Mouse (Mus musculus) neural tube, embryonic 13.5 days (tissue): ENCODE results near the gene Hist1h3g. TPM values are rescaled to one million over a fixed set of nuclear protein-coding genes. Genes with fewer than 3 reads are reported as not detected.
"Not testable (repeated sequence)": the region's sequence is repeated elsewhere in the genome, so short reads cannot be mapped to it uniquely, and the experiment has no call there.

Experiments
- ATAC-seq: fragments of 200-750 bp; cut with Nextera tagmentation; 2 replicates; pipeline ENCODE4 v1.8.0; 2017; ENCODE audit warnings: low read depth, mild to moderate bottlenecking, moderate TSS enrichment, moderate library complexity
- H3K27ac ChIP-seq: fragments of 300-500 bp; sonication (generic); replicated peaks from 2 replicates; pipeline ENCODE4 v1.5.1; 2015; ENCODE audit warnings: moderate library complexity, mild to moderate bottlenecking, inconsistent platforms
- H3K27me3 ChIP-seq: fragments of 300-500 bp; sonication (generic); 2 replicates; pipeline ENCODE4 v1.6.1; 2015; ENCODE audit warnings: mild to moderate bottlenecking, inconsistent platforms
- H3K36me3 ChIP-seq: fragments of 300-500 bp; sonication (generic); 2 replicates; pipeline ENCODE4 v1.6.1; 2015; ENCODE audit warnings: mild to moderate bottlenecking, inconsistent platforms
- H3K4me1 ChIP-seq: fragments of 300-500 bp; sonication (generic); replicated peaks from 2 replicates; pipeline ENCODE4 v1.6.1; 2015; ENCODE audit warnings: inconsistent platforms
- H3K4me2 ChIP-seq: fragments of 300-500 bp; sonication (generic); 2 replicates; pipeline ENCODE4 v1.6.1; 2015; ENCODE audit warnings: inconsistent platforms, mild to moderate bottlenecking, moderate library complexity
- H3K4me3 ChIP-seq: fragments of 300-500 bp; sonication (generic); 2 replicates; pipeline ENCODE4 v1.5.1; 2015; ENCODE audit warnings: mild to moderate bottlenecking, inconsistent platforms
- H3K9ac ChIP-seq: fragments of 300-500 bp; sonication (generic); 2 replicates; pipeline ENCODE4 v1.6.1; 2015; ENCODE audit warnings: moderate library complexity, mild to moderate bottlenecking, inconsistent platforms
- H3K9me3 ChIP-seq: fragments of 300-500 bp; sonication (generic); 2 replicates; pipeline ENCODE4 v1.6.1; 2016; ENCODE audit warnings: inconsistent platforms
- WGBS: fragments of 180-500 bp; shearing (Covaris S2); methylation state at CpG from one replicate; pipeline ENCODE4 v1.1.7; 2015; 5-methylcytosine and 5-hydroxymethylcytosine counted together
- polyA plus RNA-seq: library from polyadenylated mRNA; unstranded; fragments of >200 nt; fragmentation: Nextera tagmentation; extraction: Ambion mirVana; gene quantifications from 2 replicates; pipeline ENCODE4 v1.2.1, GENCODE M21; 2015

Gene Hist1h3g
- polyA plus RNA-seq, 1 experiment from 2014 or later: 1.3 TPM

- H3K9me3 ChIP-seq: no peaks in the 10 kb centered on the region
- under 1% methylated on average over 20 of the region's 20 CpGs for WGBS
- no peak for ATAC-seq
- H3K4me2 ChIP-seq: peak overlapping the region; percentile 74
- peak overlapping the region; percentile 96 for H3K27ac ChIP-seq
- no peaks in the 10 kb centered on the region for H3K27me3 ChIP-seq
- H3K9ac ChIP-seq: peak overlapping the region; percentile 85
- H3K36me3 ChIP-seq: no peaks in the 10 kb centered on the region
- peak overlapping the region; percentile 59 for H3K4me3 ChIP-seq
- peaks cover 50% of the 10 kb centered on the region for H3K4me1 ChIP-seq
Measured at GRCm38 (mm10) chr13:23530181-23530900, 4.9 kb upstream of the Hist1h3g start.

DNA sequence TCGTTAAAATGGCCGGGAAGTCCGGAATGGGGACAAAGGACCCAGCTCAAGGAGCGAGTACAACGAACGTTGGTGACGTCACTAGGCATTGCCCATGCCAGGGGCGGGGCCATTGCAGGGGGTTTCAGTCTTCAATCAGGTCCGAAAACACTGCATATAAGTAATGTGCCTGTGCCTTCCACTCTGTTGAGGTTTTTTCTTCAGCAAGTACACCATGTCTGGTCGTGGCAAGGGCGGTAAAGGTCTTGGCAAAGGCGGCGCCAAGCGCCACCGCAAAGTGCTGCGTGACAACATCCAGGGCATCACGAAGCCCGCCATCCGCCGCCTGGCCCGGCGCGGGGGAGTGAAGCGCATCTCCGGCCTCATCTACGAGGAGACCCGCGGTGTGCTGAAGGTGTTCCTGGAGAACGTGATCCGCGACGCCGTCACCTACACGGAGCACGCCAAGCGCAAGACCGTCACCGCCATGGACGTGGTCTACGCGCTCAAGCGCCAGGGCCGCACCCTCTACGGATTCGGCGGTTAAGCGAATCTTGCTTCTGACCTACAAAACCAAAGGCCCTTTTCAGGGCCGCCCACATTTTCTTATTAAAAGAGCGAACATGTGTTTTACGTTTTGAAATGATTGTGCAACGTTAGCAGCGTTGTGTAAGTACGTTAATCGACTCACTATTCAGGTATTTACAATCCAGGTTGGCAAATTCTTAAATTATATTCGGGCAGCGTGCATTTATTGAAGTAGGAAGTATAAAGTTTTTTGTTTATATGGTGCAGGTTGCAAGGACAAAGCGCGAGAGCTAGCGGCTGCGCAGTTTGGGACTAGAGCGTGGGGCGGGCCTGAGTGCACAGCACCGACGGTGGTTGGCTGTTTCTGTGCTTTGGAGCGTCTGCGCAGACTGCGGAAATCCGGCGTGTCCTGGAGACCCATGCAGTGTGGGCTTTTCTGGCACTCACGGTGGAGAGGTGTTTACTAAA, 4.0 kb upstream of the Hist1h3g start, which contains the start of gene Hist1h4h:
Gene Hist1h4h, plus strand, starts transcription at position 150 of the 975 bp plus-strand sequence.
- WGBS: under 1% methylated on average over 62 of the region's 70 CpGs
- peak within 1 kb of the TSS; percentile 59 for H3K4me3 ChIP-seq
- peak; percentile 93 for ATAC-seq
- peaks cover 51% of the 10 kb centered on the region for H3K4me1 ChIP-seq
- H3K4me2 ChIP-seq: peak within 1 kb of the TSS; percentile 74
- peak within 1 kb of the TSS; percentile 85 for H3K9ac ChIP-seq
- H3K27me3 ChIP-seq: no peaks in the 10 kb centered on the region
- peak within 1 kb of the TSS; percentile 96 for H3K27ac ChIP-seq
- H3K36me3 ChIP-seq: no peaks in the 10 kb centered on the region
- H3K9me3 ChIP-seq: no peaks in the 10 kb centered on the region

DNA sequence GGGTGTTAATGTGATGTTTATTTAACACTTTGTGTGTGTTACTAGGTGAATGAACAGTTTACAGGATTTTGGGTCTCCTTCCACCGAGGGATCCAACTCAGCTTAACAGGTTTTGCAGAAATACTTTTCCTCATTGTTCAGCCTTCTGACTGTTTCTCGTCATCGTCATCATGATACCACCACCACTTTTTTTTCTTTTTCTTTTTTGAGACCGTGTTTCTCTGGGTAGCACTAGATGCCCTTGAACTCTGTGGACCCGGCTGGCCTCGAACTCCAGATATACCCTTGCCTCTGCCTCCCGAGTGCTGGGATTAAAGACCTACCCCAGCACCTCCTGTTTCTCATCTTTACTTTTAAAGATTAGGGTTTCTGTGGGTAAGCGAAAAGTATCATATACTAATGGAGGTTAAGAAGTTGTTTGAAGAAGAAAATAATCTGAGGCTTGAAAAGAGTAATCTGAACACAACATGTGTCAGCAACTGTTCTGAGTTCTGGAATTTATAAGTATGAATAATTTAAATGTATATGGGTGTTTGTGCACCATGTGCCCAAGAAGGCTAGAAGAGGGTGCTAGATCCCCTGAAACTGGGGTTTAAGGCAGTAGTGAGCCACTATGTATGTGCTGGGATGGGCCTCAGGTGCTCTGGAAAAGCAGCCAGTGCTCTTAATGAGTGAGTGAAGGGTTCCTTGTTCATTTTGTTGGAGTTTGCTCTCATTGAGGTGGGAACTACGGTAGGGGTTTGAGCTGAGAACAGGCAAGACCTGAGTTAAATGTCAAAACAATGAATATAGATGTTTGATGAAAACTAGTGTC, 2.8 kb upstream of the Hist1h3g start:
- H3K36me3 ChIP-seq: no peaks in the 10 kb centered on the region
- peak overlapping the region; percentile 96; the same call in 1 of the 2 replicates for H3K27ac ChIP-seq
- H3K9ac ChIP-seq: peak overlapping the region; percentile 85
- H3K27me3 ChIP-seq: no peaks in the 10 kb centered on the region
- H3K4me2 ChIP-seq: peak overlapping the region; percentile 74
- H3K9me3 ChIP-seq: no peaks in the 10 kb centered on the region
- 23% methylated on average over 9 of the region's 9 CpGs for WGBS
- peaks cover 58% of the 10 kb centered on the region for H3K4me1 ChIP-seq
- ATAC-seq: no peak
- peak overlapping the region; percentile 59 for H3K4me3 ChIP-seq

- H3K9me3 ChIP-seq, H3K36me3 ChIP-seq, H3K27me3 ChIP-seq: not testable (repeated sequence)
- peak within 1 kb of the TSS; percentile 85 for H3K9ac ChIP-seq
- peak within 1 kb of the TSS; percentile 74 for H3K4me2 ChIP-seq
- peaks cover 54% of the 10 kb centered on the region for H3K4me1 ChIP-seq
- peak within 1 kb of the TSS; percentile 59 for H3K4me3 ChIP-seq
- ATAC-seq: peak; percentile 15; the same call in 1 of the 2 replicates
- peak within 1 kb of the TSS; percentile 84 for H3K27ac ChIP-seq
- WGBS: under 1% methylated on average over 25 of the region's 53 CpGs
Measured at GRCm38 (mm10) chr13:23533560-23534367, 1.5 kb upstream of the Hist1h3g start, which contains the start of gene Hist1h2af. TSS of gene Hist1h2af (plus strand) at chr13:23533906.

- peak overlapping the region; percentile 74 for H3K4me2 ChIP-seq
- WGBS: under 1% methylated on average over 15 of the region's 15 CpGs
- no peaks in the 10 kb centered on the region for H3K36me3 ChIP-seq
- peaks cover 48% of the 10 kb centered on the region for H3K4me1 ChIP-seq
- peak overlapping the region; percentile 61 for H3K9ac ChIP-seq
- no peaks in the 10 kb centered on the region for H3K9me3 ChIP-seq
- ATAC-seq: no peak
- H3K27me3 ChIP-seq: no peaks in the 10 kb centered on the region
- H3K27ac ChIP-seq: peak overlapping the region; percentile 74
- peak overlapping the region; percentile 59 for H3K4me3 ChIP-seq
Measured at GRCm38 (mm10) chr13:23534368-23535131, 672 bp upstream of the Hist1h3g start.

GRCm38 (mm10) chr13:23536076-23536822, 1.0 kb downstream of the Hist1h3g start:
- Histone ChIP-seq H3K27ac (no peak overlapping the region), H3K9ac (peak overlapping the region; percentile 55; the same call in 1 of the 2 replicates), H3K27me3 (no peaks in the 10 kb centered on the region), H3K4me2 (peak overlapping the region; percentile 74), H3K9me3 (no peaks in the 10 kb centered on the region), H3K4me1 (peaks cover 42% of the 10 kb centered on the region), H3K4me3 (peak overlapping the region; percentile 59), H3K36me3 (no peaks in the 10 kb centered on the region)
- 21% methylated on average over 7 of the region's 7 CpGs for WGBS
- ATAC-seq: no peak

GRCm38 (mm10) chr13:23537006-23537710, 1.9 kb downstream of the Hist1h3g start:
- 87% methylated on average over 3 of the region's 3 CpGs for WGBS
- Histone ChIP-seq H3K27ac (no peak overlapping the region), H3K4me2 (peak overlapping the region; percentile 74), H3K9me3 (no peaks in the 10 kb centered on the region), H3K9ac (0 out of 2 replicates have a peak overlapping the region, but pooled peaks have one; percentile 9), H3K36me3 (no peaks in the 10 kb centered on the region), H3K4me1 (peaks cover 39% of the 10 kb centered on the region), H3K4me3 (no peak overlapping the region; the same call in 1 of the 2 replicates), H3K27me3 (no peaks in the 10 kb centered on the region)
- no peak for ATAC-seq

DNA sequence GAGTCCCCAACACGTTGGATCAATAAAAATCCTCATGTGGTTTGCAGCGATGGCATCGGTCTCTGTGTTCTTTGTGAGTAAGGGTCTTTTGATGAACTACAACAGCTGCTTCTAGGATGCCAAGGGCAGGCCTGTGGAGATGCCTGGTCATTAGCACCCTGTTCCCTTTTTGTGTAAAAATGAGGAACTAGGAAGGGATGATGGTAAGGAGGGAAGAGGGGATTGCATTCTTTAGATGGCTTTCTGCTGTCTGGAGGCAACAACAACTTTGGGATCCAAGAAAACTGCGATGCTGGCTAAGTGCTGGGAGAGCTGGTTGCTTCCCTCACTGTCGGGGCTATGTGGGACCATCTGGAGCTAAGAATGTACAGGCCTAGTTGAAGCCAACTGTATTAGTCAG, 3.0 kb downstream of the Hist1h3g start:
- no peaks in the 10 kb centered on the region for H3K36me3 ChIP-seq
- H3K4me2 ChIP-seq: no peak overlapping the region
- no peak overlapping the region for H3K4me3 ChIP-seq
- no peak overlapping the region for H3K9ac ChIP-seq
- H3K27ac ChIP-seq: no peak overlapping the region
- peaks cover 34% of the 10 kb centered on the region for H3K4me1 ChIP-seq
- no peak for ATAC-seq
- no peaks in the 10 kb centered on the region for H3K27me3 ChIP-seq
- 71% methylated on average over 5 of the region's 5 CpGs for WGBS
- no peaks in the 10 kb centered on the region for H3K9me3 ChIP-seq

DNA sequence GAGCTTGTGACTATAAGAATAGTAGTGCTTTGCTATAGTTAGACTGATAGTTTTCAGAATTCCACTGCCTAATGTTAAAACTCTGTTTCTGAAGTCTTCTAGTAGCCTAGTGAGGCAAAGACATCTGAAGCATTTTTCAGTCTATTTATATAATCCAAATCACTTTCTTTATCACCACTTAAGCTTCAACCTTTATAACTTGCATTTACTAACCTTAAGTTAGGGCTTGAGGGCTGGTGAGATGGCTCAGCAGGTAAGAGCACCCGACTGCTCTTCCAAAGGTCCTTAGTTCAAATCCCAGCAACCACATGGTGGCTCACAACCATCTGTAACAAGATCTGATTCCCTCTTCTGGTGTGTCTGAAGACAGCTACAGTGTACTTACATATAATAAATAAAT, 4.6 kb downstream of the Hist1h3g start:
- H3K36me3 ChIP-seq, H3K4me2 ChIP-seq, H3K9me3 ChIP-seq, H3K9ac ChIP-seq, H3K4me3 ChIP-seq, H3K27ac ChIP-seq, ATAC-seq, H3K27me3 ChIP-seq: not testable (repeated sequence)
- H3K4me1 ChIP-seq: peaks cover 23% of the 10 kb centered on the region
- 58% methylated on average over 1 of the region's 1 CpGs for WGBS
